Mouse (Mus musculus) stomach, embryonic 15.5 days (tissue): ENCODE measurements around the gene Disp2. TPM values are rescaled to one million over a fixed set of nuclear protein-coding genes. Genes with fewer than 3 reads are reported as not detected.

Experiments used
- ATAC-seq: fragments of 200-750 bp; cut with Nextera tagmentation; 2 replicates; pipeline ENCODE4 v1.8.0; 2017; ENCODE audit warnings: low read depth, moderate number of reproducible peaks, moderate TSS enrichment; ENCODE audit not compliant: insufficient read depth, low FRiP score
- H3K27ac ChIP-seq: fragments of 300-500 bp; sonication (generic); 2 replicates; pipeline ENCODE4 v1.5.1; 2015; ENCODE audit warnings: mild to moderate bottlenecking, inconsistent platforms
- H3K27me3 ChIP-seq: fragments of 300-500 bp; sonication (generic); replicated peaks from 2 replicates; pipeline ENCODE4 v1.6.1; 2015; ENCODE audit warnings: inconsistent platforms
- H3K36me3 ChIP-seq: fragments of 300-500 bp; sonication (generic); 2 replicates; pipeline ENCODE4 v1.6.1; 2015; ENCODE audit warnings: inconsistent platforms
- H3K4me1 ChIP-seq: fragments of 300-500 bp; sonication (generic); 2 replicates; pipeline ENCODE4 v1.6.1; 2015; ENCODE audit warnings: inconsistent platforms
- H3K4me2 ChIP-seq: fragments of 300-500 bp; sonication (generic); 2 replicates; pipeline ENCODE4 v1.6.1; 2015; ENCODE audit warnings: mild to moderate bottlenecking, inconsistent platforms
- H3K4me3 ChIP-seq: fragments of 300-500 bp; sonication (generic); replicated peaks from 2 replicates; pipeline ENCODE4 v1.5.1; 2015; ENCODE audit warnings: inconsistent platforms
- H3K9ac ChIP-seq: fragments of 300-500 bp; sonication (generic); 2 replicates; pipeline ENCODE4 v1.6.1; 2015; ENCODE audit warnings: inconsistent platforms
- H3K9me3 ChIP-seq: fragments of 300-500 bp; sonication (generic); 2 replicates; pipeline ENCODE4 v1.6.1; 2016; ENCODE audit warnings: inconsistent platforms
- WGBS: fragments of 180-500 bp; shearing (Covaris S2); methylation state at CpG from one replicate; pipeline ENCODE4 v1.1.7; 2015; 5-methylcytosine and 5-hydroxymethylcytosine counted together
- polyA plus RNA-seq: library from polyadenylated mRNA; unstranded; fragments of >200 nt; fragmentation: Nextera tagmentation; extraction: Ambion mirVana; gene quantifications from 2 replicates; pipeline ENCODE4 v1.2.1, GENCODE M21; 2015

Gene Disp2
- polyA plus RNA-seq = 2.8 and 3.3 TPM in 2 replicates

- Histone ChIP-seq H3K9ac (no peak within 1 kb of the TSS), H3K27ac (no peak within 1 kb of the TSS), H3K4me2 (peak within 1 kb of the TSS; percentile 72), H3K9me3 (no peaks in the 10 kb centered on the region), H3K4me1 (peaks cover 24% of the 10 kb centered on the region), H3K36me3 (no peaks in the 10 kb centered on the region), H3K4me3 (peak within 1 kb of the TSS; percentile 35), H3K27me3 (no peaks in the 10 kb centered on the region)
- peak; percentile 83; the same call in 1 of the 2 replicates for ATAC-seq
- 10% methylated on average over 39 of the region's 39 CpGs for WGBS
Measured at GRCm38 (mm10) chr2:118779504-118780480, at the start of gene Disp2. Gene Disp2 (plus strand): TSS chr2:118779719.

GRCm38 (mm10) chr2:118729816-118730621 lies 49.5 kb upstream of the Disp2 start:
- no peak overlapping the region for H3K27ac ChIP-seq
- H3K27me3 ChIP-seq = peaks cover 3% of the 10 kb centered on the region; the same call in 1 of the 2 replicates
- ATAC-seq = no peak
- 20% methylated on average over 8 of the region's 8 CpGs for WGBS
- no peak overlapping the region for H3K4me3 ChIP-seq
- H3K4me1 ChIP-seq = peaks cover 30% of the 10 kb centered on the region
- no peak overlapping the region for H3K4me2 ChIP-seq
- no peak overlapping the region for H3K9ac ChIP-seq
- no peaks in the 10 kb centered on the region for H3K36me3 ChIP-seq
- H3K9me3 ChIP-seq = no peaks in the 10 kb centered on the region

- WGBS = 10% methylated on average over 3 of the region's 3 CpGs
Measured at GRCm38 (mm10) chr2:118730622-118730915, 49.0 kb upstream of the Disp2 start.

GRCm38 (mm10) chr2:118731981-118732380 lies 47.5 kb upstream of the Disp2 start:
- Histone ChIP-seq H3K4me3 (no peak overlapping the region), H3K27me3 (peaks cover 3% of the 10 kb centered on the region; the same call in 1 of the 2 replicates), H3K36me3 (no peaks in the 10 kb centered on the region), H3K9ac (no peak overlapping the region), H3K27ac (no peak overlapping the region), H3K4me1 (peaks cover 30% of the 10 kb centered on the region), H3K9me3 (no peaks in the 10 kb centered on the region), H3K4me2 (no peak overlapping the region)
- ATAC-seq = no peak
- WGBS = 79% methylated on average over 5 of the region's 5 CpGs

More at GRCm38 (mm10) chr2:118730622-118730915, 49.0 kb upstream of the Disp2 start:
- Histone ChIP-seq H3K4me1 (peaks cover 30% of the 10 kb centered on the region), H3K4me2 (no peak overlapping the region), H3K36me3 (no peaks in the 10 kb centered on the region), H3K9ac (no peak overlapping the region), H3K27ac (no peak overlapping the region), H3K27me3 (peaks cover 3% of the 10 kb centered on the region; the same call in 1 of the 2 replicates), H3K9me3 (no peaks in the 10 kb centered on the region), H3K4me3 (no peak overlapping the region)
- no peak for ATAC-seq

- Histone ChIP-seq H3K27ac (no peak overlapping the region), H3K4me3 (no peak overlapping the region), H3K36me3 (no peaks in the 10 kb centered on the region), H3K9me3 (no peaks in the 10 kb centered on the region), H3K9ac (no peak overlapping the region), H3K4me2 (no peak overlapping the region), H3K4me1 (peaks cover 21% of the 10 kb centered on the region), H3K27me3 (no peaks in the 10 kb centered on the region; the same call in 1 of the 2 replicates)
- 63% methylated on average over 5 of the region's 5 CpGs for WGBS
- no peak for ATAC-seq
Measured at GRCm38 (mm10) chr2:118733341-118733740, 46.2 kb upstream of the Disp2 start.

GRCm38 (mm10) chr2:118740341-118740740 lies 39.2 kb upstream of the Disp2 start:
- Histone ChIP-seq H3K36me3 (no peaks in the 10 kb centered on the region), H3K9ac (no peak overlapping the region), H3K4me2 (no peak overlapping the region), H3K4me1 (peaks cover 11% of the 10 kb centered on the region; the same call in 1 of the 2 replicates), H3K27me3 (peaks cover 17% of the 10 kb centered on the region; the same call in 1 of the 2 replicates), H3K27ac (no peak overlapping the region), H3K9me3 (no peaks in the 10 kb centered on the region), H3K4me3 (no peak overlapping the region)
- WGBS = 58% methylated on average over 3 of the region's 3 CpGs
- no peak for ATAC-seq

- Histone ChIP-seq H3K4me2 (no peak overlapping the region), H3K9me3 (no peaks in the 10 kb centered on the region), H3K4me3 (no peak overlapping the region), H3K27ac (no peak overlapping the region), H3K4me1 (peaks cover 11% of the 10 kb centered on the region; the same call in 1 of the 2 replicates), H3K36me3 (no peaks in the 10 kb centered on the region), H3K9ac (no peak overlapping the region), H3K27me3 (peaks cover 17% of the 10 kb centered on the region; the same call in 1 of the 2 replicates)
- ATAC-seq = no peak
- 54% methylated on average over 9 of the region's 9 CpGs for WGBS
Measured at GRCm38 (mm10) chr2:118741183-118741582, 38.3 kb upstream of the Disp2 start.

- Histone ChIP-seq H3K4me2 (no peak overlapping the region), H3K9ac (no peak overlapping the region), H3K36me3 (no peaks in the 10 kb centered on the region), H3K4me3 (no peak overlapping the region), H3K27ac (no peak overlapping the region), H3K4me1 (peaks cover 22% of the 10 kb centered on the region; the same call in 1 of the 2 replicates), H3K9me3 (no peaks in the 10 kb centered on the region), H3K27me3 (peaks cover 17% of the 10 kb centered on the region; the same call in 1 of the 2 replicates)
- WGBS = 26% methylated on average over 8 of the region's 8 CpGs
- no peak for ATAC-seq
Measured at GRCm38 (mm10) chr2:118743261-118743943, 36.1 kb upstream of the Disp2 start.

- Histone ChIP-seq H3K27me3 (peaks cover 17% of the 10 kb centered on the region; the same call in 1 of the 2 replicates), H3K4me2 (peak overlapping the region; percentile 96), H3K4me3 (peak overlapping the region; percentile 91; the same call in 1 of the 2 replicates), H3K4me1 (peaks cover 26% of the 10 kb centered on the region; the same call in 1 of the 2 replicates), H3K9me3 (no peaks in the 10 kb centered on the region), H3K9ac (no peak overlapping the region), H3K36me3 (no peaks in the 10 kb centered on the region), H3K27ac (no peak overlapping the region)
- WGBS = 15% methylated on average over 7 of the region's 7 CpGs
- no peak for ATAC-seq
Measured at GRCm38 (mm10) chr2:118744621-118745020, 34.9 kb upstream of the Disp2 start.

GRCm38 (mm10) chr2:118745232-118745884 lies 34.2 kb upstream of the Disp2 start, which contains the start of gene Inafm2:
Gene Inafm2 (plus strand): TSS chr2:118745758.
- H3K27ac ChIP-seq = peak within 1 kb of the TSS; percentile 26; the same call in 1 of the 2 replicates
- H3K9me3 ChIP-seq = no peaks in the 10 kb centered on the region
- H3K9ac ChIP-seq = peak within 1 kb of the TSS; percentile 86
- H3K4me1 ChIP-seq = peaks cover 26% of the 10 kb centered on the region; the same call in 1 of the 2 replicates
- peak within 1 kb of the TSS; percentile 91 for H3K4me3 ChIP-seq
- peak within 1 kb of the TSS; percentile 96 for H3K4me2 ChIP-seq
- peaks cover 17% of the 10 kb centered on the region; the same call in 1 of the 2 replicates for H3K27me3 ChIP-seq
- WGBS = 1% methylated on average over 44 of the region's 57 CpGs
- ATAC-seq = peak; percentile 91
- H3K36me3 ChIP-seq = no peaks in the 10 kb centered on the region
